Mouse (Mus musculus) heart, embryonic 12.5 days (tissue): ENCODE results near the gene Adarb1. TPM values are rescaled to one million over a fixed set of nuclear protein-coding genes. Genes with fewer than 3 reads are reported as not detected.
A peak's percentile ranks its signal among the peaks of the same experiment; 100 is the strongest.

Experiments
- ATAC-seq: fragments of 200-750 bp; cut with Nextera tagmentation; 2 replicates; pipeline ENCODE4 v1.8.0; 2017; ENCODE audit warnings: moderate TSS enrichment, moderate library complexity; ENCODE audit not compliant: insufficient number of reproducible peaks, low FRiP score
- H3K27ac ChIP-seq: fragments of 300-500 bp; sonication (generic); 2 replicates; pipeline ENCODE4 v1.5.1; 2016; ENCODE audit warnings: mild to moderate bottlenecking, moderate library complexity; ENCODE audit not compliant: poor library complexity, severe bottlenecking
- H3K27me3 ChIP-seq: fragments of 300-500 bp; sonication (generic); replicated peaks from 2 replicates; pipeline ENCODE4 v1.6.1; 2016; ENCODE audit warnings: mild to moderate bottlenecking, moderate library complexity
- H3K36me3 ChIP-seq: fragments of 300-500 bp; sonication (generic); 2 replicates; pipeline ENCODE4 v1.6.1; 2016; ENCODE audit warnings: mild to moderate bottlenecking, moderate library complexity
- H3K4me1 ChIP-seq: fragments of 300-500 bp; sonication (generic); replicated peaks from 2 replicates; pipeline ENCODE4 v1.6.1; 2016; ENCODE audit warnings: mild to moderate bottlenecking
- H3K4me2 ChIP-seq: fragments of 300-500 bp; sonication (generic); 2 replicates; pipeline ENCODE4 v1.6.1; 2016; ENCODE audit warnings: mild to moderate bottlenecking, moderate library complexity
- H3K4me3 ChIP-seq: fragments of 300-500 bp; sonication (generic); 2 replicates; pipeline ENCODE4 v1.5.1; 2016; ENCODE audit warnings: mild to moderate bottlenecking
- H3K9ac ChIP-seq: fragments of 300-500 bp; sonication (generic); 2 replicates; pipeline ENCODE4 v1.6.1; 2016; ENCODE audit warnings: mild to moderate bottlenecking, moderate library complexity
- H3K9me3 ChIP-seq: fragments of 300-500 bp; sonication (generic); replicated peaks from 2 replicates; pipeline ENCODE4 v1.6.1; 2016; ENCODE audit warnings: mild to moderate bottlenecking, moderate library complexity
- WGBS: fragments of 180-500 bp; shearing (Covaris S2); methylation state at CpG from one replicate; pipeline ENCODE4 v1.1.7; 2016; 5-methylcytosine and 5-hydroxymethylcytosine counted together
- polyA plus RNA-seq: library from polyadenylated mRNA; unstranded; fragments of >200 nt; fragmentation: Nextera tagmentation; extraction: Ambion mirVana; gene quantifications from 2 replicates; pipeline ENCODE4 v1.2.1, GENCODE M21; 2016

Adarb1 gene
- polyA plus RNA-seq, 1 experiment from 2014 or later = 13.3 TPM

GRCm38 (mm10) chr10:77409154-77409553 is 8.9 kb downstream of the Adarb1 start:
- no peaks in the 10 kb centered on the region for H3K9me3 ChIP-seq
- no peak for ATAC-seq
- H3K27ac ChIP-seq = no peak overlapping the region
- H3K4me2 ChIP-seq = no peak overlapping the region
- H3K27me3 ChIP-seq = no peaks in the 10 kb centered on the region
- H3K9ac ChIP-seq = no peak overlapping the region
- no peaks in the 10 kb centered on the region for H3K36me3 ChIP-seq
- peaks cover 14% of the 10 kb centered on the region for H3K4me1 ChIP-seq
- no peak overlapping the region for H3K4me3 ChIP-seq
- WGBS = 74% methylated on average over 2 of the region's 2 CpGs

GRCm38 (mm10) chr10:77408241-77408640 is 9.8 kb downstream of the Adarb1 start:
- Histone ChIP-seq H3K27ac (no peak overlapping the region), H3K36me3 (no peaks in the 10 kb centered on the region), H3K4me1 (peaks cover 10% of the 10 kb centered on the region), H3K9ac (no peak overlapping the region), H3K4me3 (no peak overlapping the region), H3K4me2 (no peak overlapping the region), H3K27me3 (no peaks in the 10 kb centered on the region), H3K9me3 (no peaks in the 10 kb centered on the region)
- 75% methylated on average over 9 of the region's 9 CpGs for WGBS
- ATAC-seq = no peak

- 57% methylated on average over 6 of the region's 6 CpGs for WGBS
- H3K4me1 ChIP-seq = peaks cover 8% of the 10 kb centered on the region; the same call in 1 of the 2 replicates
- H3K27ac ChIP-seq = no peak overlapping the region
- no peaks in the 10 kb centered on the region for H3K27me3 ChIP-seq
- H3K9me3 ChIP-seq = no peaks in the 10 kb centered on the region
- no peak overlapping the region for H3K4me3 ChIP-seq
- H3K9ac ChIP-seq = no peak overlapping the region
- no peaks in the 10 kb centered on the region for H3K36me3 ChIP-seq
- ATAC-seq = no peak
- no peak overlapping the region for H3K4me2 ChIP-seq
Measured at GRCm38 (mm10) chr10:77406486-77406885, 11.6 kb downstream of the Adarb1 start.

GRCm38 (mm10) chr10:77402463-77402862 is 15.6 kb downstream of the Adarb1 start:
- Histone ChIP-seq H3K27ac (no peak overlapping the region), H3K4me2 (no peak overlapping the region), H3K4me3 (no peak overlapping the region), H3K4me1 (peaks cover 24% of the 10 kb centered on the region), H3K9me3 (no peaks in the 10 kb centered on the region), H3K36me3 (no peaks in the 10 kb centered on the region), H3K9ac (no peak overlapping the region), H3K27me3 (no peaks in the 10 kb centered on the region)
- WGBS = 53% methylated on average over 1 of the region's 1 CpGs
- ATAC-seq = no peak

- Histone ChIP-seq H3K27ac (no peak overlapping the region), H3K36me3 (no peaks in the 10 kb centered on the region), H3K27me3 (no peaks in the 10 kb centered on the region), H3K4me2 (no peak overlapping the region), H3K9me3 (no peaks in the 10 kb centered on the region), H3K4me1 (peaks cover 38% of the 10 kb centered on the region), H3K4me3 (no peak overlapping the region), H3K9ac (no peak overlapping the region)
- no peak for ATAC-seq
- 90% methylated on average over 6 of the region's 6 CpGs for WGBS
Measured at GRCm38 (mm10) chr10:77401039-77401438, 17.0 kb downstream of the Adarb1 start.

GRCm38 (mm10) chr10:77399938-77400337 is 18.1 kb downstream of the Adarb1 start:
- WGBS = 86% methylated on average over 5 of the region's 5 CpGs
- ATAC-seq = no peak
- no peak overlapping the region for H3K27ac ChIP-seq
- H3K4me3 ChIP-seq = no peak overlapping the region
- no peaks in the 10 kb centered on the region for H3K9me3 ChIP-seq
- H3K9ac ChIP-seq = no peak overlapping the region
- H3K4me2 ChIP-seq = no peak overlapping the region
- peaks cover 42% of the 10 kb centered on the region for H3K4me1 ChIP-seq
- H3K27me3 ChIP-seq = no peaks in the 10 kb centered on the region
- H3K36me3 ChIP-seq = no peaks in the 10 kb centered on the region

- no peak overlapping the region; the same call in 1 of the 2 replicates for H3K4me2 ChIP-seq
- H3K4me3 ChIP-seq = no peak overlapping the region
- peak overlapping the region; percentile 34; the same call in 1 of the 2 replicates for H3K27ac ChIP-seq
- H3K9ac ChIP-seq = no peak overlapping the region
- ATAC-seq = no peak
- no peaks in the 10 kb centered on the region for H3K27me3 ChIP-seq
- H3K36me3 ChIP-seq = no peaks in the 10 kb centered on the region
- no peaks in the 10 kb centered on the region for H3K9me3 ChIP-seq
- 44% methylated on average over 3 of the region's 3 CpGs for WGBS
- H3K4me1 ChIP-seq = peaks cover 36% of the 10 kb centered on the region
Measured at GRCm38 (mm10) chr10:77398082-77398481, 20.0 kb downstream of the Adarb1 start.

- Histone ChIP-seq H3K9me3 (no peaks in the 10 kb centered on the region), H3K4me2 (no peak overlapping the region), H3K4me1 (peaks cover 34% of the 10 kb centered on the region), H3K27me3 (no peaks in the 10 kb centered on the region), H3K9ac (no peak overlapping the region), H3K27ac (peak overlapping the region; percentile 43; the same call in 1 of the 2 replicates), H3K36me3 (no peaks in the 10 kb centered on the region), H3K4me3 (no peak overlapping the region)
- WGBS = 33% methylated on average over 6 of the region's 6 CpGs
- ATAC-seq = no peak
Measured at GRCm38 (mm10) chr10:77397056-77397642, 20.9 kb downstream of the Adarb1 start.

- H3K9me3 ChIP-seq = no peaks in the 10 kb centered on the region
- H3K4me1 ChIP-seq = peaks cover 34% of the 10 kb centered on the region
- H3K27me3 ChIP-seq = no peaks in the 10 kb centered on the region
- no peak overlapping the region for H3K4me3 ChIP-seq
- no peak for ATAC-seq
- WGBS = 95% methylated on average over 1 of the region's 1 CpGs
- no peak overlapping the region for H3K9ac ChIP-seq
- H3K4me2 ChIP-seq = no peak overlapping the region
- no peak overlapping the region for H3K27ac ChIP-seq
- no peaks in the 10 kb centered on the region for H3K36me3 ChIP-seq
Measured at GRCm38 (mm10) chr10:77396015-77396414, 22.1 kb downstream of the Adarb1 start.

- H3K27me3 ChIP-seq = no peaks in the 10 kb centered on the region
- H3K9ac ChIP-seq = no peak overlapping the region
- H3K4me2 ChIP-seq = no peak overlapping the region
- H3K4me1 ChIP-seq = peaks cover 20% of the 10 kb centered on the region
- ATAC-seq = no peak
- no peak overlapping the region for H3K4me3 ChIP-seq
- H3K9me3 ChIP-seq = no peaks in the 10 kb centered on the region
- WGBS = 76% methylated on average over 6 of the region's 6 CpGs
- no peaks in the 10 kb centered on the region for H3K36me3 ChIP-seq
- no peak overlapping the region for H3K27ac ChIP-seq
Measured at GRCm38 (mm10) chr10:77391072-77391471, 27.0 kb downstream of the Adarb1 start.

GRCm38 (mm10) chr10:77387558-77387957 is 30.5 kb downstream of the Adarb1 start:
- H3K9me3 ChIP-seq = no peaks in the 10 kb centered on the region
- H3K4me3 ChIP-seq = no peak overlapping the region
- no peak overlapping the region for H3K9ac ChIP-seq
- H3K4me2 ChIP-seq = no peak overlapping the region
- no peaks in the 10 kb centered on the region for H3K36me3 ChIP-seq
- ATAC-seq = no peak
- peaks cover 19% of the 10 kb centered on the region; the same call in 1 of the 2 replicates for H3K4me1 ChIP-seq
- no peak overlapping the region for H3K27ac ChIP-seq
- H3K27me3 ChIP-seq = no peaks in the 10 kb centered on the region
- 64% methylated on average over 1 of the region's 1 CpGs for WGBS

GRCm38 (mm10) chr10:77385731-77386130 is 32.3 kb downstream of the Adarb1 start:
- no peak overlapping the region for H3K4me3 ChIP-seq
- ATAC-seq = no peak
- no peak overlapping the region for H3K9ac ChIP-seq
- H3K9me3 ChIP-seq = no peaks in the 10 kb centered on the region
- WGBS = 64% methylated on average over 4 of the region's 4 CpGs
- H3K27me3 ChIP-seq = no peaks in the 10 kb centered on the region
- H3K36me3 ChIP-seq = no peaks in the 10 kb centered on the region
- H3K4me2 ChIP-seq = no peak overlapping the region
- H3K4me1 ChIP-seq = peaks cover 25% of the 10 kb centered on the region; the same call in 1 of the 2 replicates
- H3K27ac ChIP-seq = no peak overlapping the region
